Comparison of ENCODE assay signal across 8 mouse cellular contexts in genomic region chr4:134914864-134915209, GRCm38 (mm10). TPM values are rescaled to one million over a fixed set of nuclear protein-coding genes. Genes with fewer than 3 reads are reported as not detected.
DNase-seq lines count a peak whose midpoint lies in the region; ATAC-seq lines count a peak whose summit lies in the region.

Gene Tmem50a, minus strand, starts transcription at chr4:134915024.

- H3K4me3 ChIP-seq in hindbrain, embryonic 13.5 days = peak within 1 kb of the TSS; percentile 94

- H3K4me1 ChIP-seq in hindbrain, embryonic 13.5 days (replicated peaks) = peaks cover 22% of the 10 kb centered on the region

- H3K9ac ChIP-seq in hindbrain, embryonic 13.5 days = peak within 1 kb of the TSS; percentile 95

- peak within 1 kb of the TSS; percentile 95 for H3K27ac ChIP-seq in hindbrain, embryonic 13.5 days

- WGBS in hindbrain, embryonic 13.5 days = under 1% methylated on average over 25 of the region's 25 CpGs

- H3K9me3 ChIP-seq in hindbrain, embryonic 13.5 days = no peaks in the 10 kb centered on the region

- peak; percentile 86 for ATAC-seq in hindbrain, embryonic 13.5 days (ENCODE audit: low FRiP score)

- H3K36me3 ChIP-seq in hindbrain, embryonic 13.5 days = peaks cover 17% of the 10 kb centered on the region

- peak within 1 kb of the TSS; percentile 69 for H3K4me2 ChIP-seq in hindbrain, embryonic 13.5 days

- DNase-seq in T-cell, adult 2 months (ENCODE audit: low spot score) = peak; percentile 97
- peak; percentile 80 to 90 for DNase-seq in cerebellum, postnatal 25 days
- DNase-seq in frontal cortex, postnatal 25 days (ENCODE audit: low spot score in 2 of 2) = peak; percentile 77 to 81
- peak; percentile 77 to 88 for DNase-seq in layer of hippocampus, postnatal 25 days (ENCODE audit: extremely low spot score in 1 of 2, low spot score in 1 of 2)
- DNase-seq in lung, postnatal 25 days (ENCODE audit: low spot score) = peak; percentile 95
- DNase-seq in retina, adult 2 months (ENCODE audit: low read depth, low spot score) = peak; percentile 79
- peak; percentile 97 for DNase-seq in thymus, postnatal 25 days

- no peaks in the 10 kb centered on the region for H3K27me3 ChIP-seq in hindbrain, embryonic 13.5 days

RNA-seq across cellular contexts. Expression of gene Tmem50a, which starts in this region (rescaled TPM):
- polyA plus RNA-seq in hindbrain, embryonic 13.5 days (2015; fragmentation: Nextera tagmentation; extraction: Ambion mirVana) = 211 and 212 TPM in 2 replicates
- 100 to 1,000 TPM; 107 to 122 TPM for total RNA-seq in layer of hippocampus, postnatal 25 days (2021)

Comparison
In these comparisons a context has a peak if more than half of its experiments do, and no peak if none do; other contexts are left out.
1. Peak in every context shown above with its lines: DNase-seq, ATAC-seq, H3K4me3 ChIP-seq and H3K27ac ChIP-seq.